Mouse (Mus musculus): ENCODE measurements around the gene Strada. TPM values are rescaled to one million over a fixed set of nuclear protein-coding genes. Genes with fewer than 3 reads are reported as not detected.
A peak's percentile ranks its signal among the peaks of the same experiment; 100 is the strongest.
"Not testable (repeated sequence)": the region's sequence is repeated elsewhere in the genome, so short reads cannot be mapped to it uniquely, and the experiment has no call there.

The Strada gene
- polyA plus RNA-seq, 1 experiment from 2014 or later = 33.5 TPM

DNA sequence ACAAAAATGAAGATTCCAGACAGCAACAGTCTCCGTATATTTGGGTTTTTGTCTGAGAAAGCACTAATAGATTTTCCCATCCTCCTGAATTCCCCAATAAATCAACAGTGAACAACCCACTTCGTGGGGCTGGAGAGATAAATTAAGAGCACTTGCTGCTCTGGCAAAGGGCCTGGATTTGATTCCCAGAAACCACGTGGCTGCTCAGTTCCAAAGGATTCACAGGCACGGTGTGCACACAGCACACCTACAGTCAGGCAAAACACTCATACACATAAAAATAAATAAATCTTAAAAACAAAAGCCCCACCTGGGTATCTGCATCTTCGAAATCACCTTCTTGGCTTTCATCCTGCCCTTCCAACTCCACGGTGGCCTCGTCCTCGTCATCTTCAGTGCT lies 10.8 kb upstream of the Strada start:
- Histone ChIP-seq H3K9me3 (ENCODE audit: control insufficient read depth, low read length) (no peaks in the 10 kb centered on the region), H3K4me2 (replicated peaks; ENCODE audit: low read depth, low read length) (no peak overlapping the region), H3K27ac (ENCODE audit: low read depth, low read length) (no peak overlapping the region), H3K9ac (ENCODE audit: low read depth, low read length) (no peak overlapping the region), H3K27me3 (ENCODE audit: control insufficient read depth, insufficient read depth, low read length) (no peaks in the 10 kb centered on the region), H3K4me1 (ENCODE audit: control insufficient read depth, insufficient read depth, low read length) (peaks cover 9% of the 10 kb centered on the region), H3K36me3 (ENCODE audit: control insufficient read depth, insufficient read depth, low read length) (peaks cover 47% of the 10 kb centered on the region), H3K4me3 (ENCODE audit: low read length) (no peak overlapping the region)
- 84% methylated on average over 8 of the region's 8 CpGs for WGBS
- ATAC-seq (ENCODE audit: low FRiP score, low TSS enrichment) = no peak

DNA sequence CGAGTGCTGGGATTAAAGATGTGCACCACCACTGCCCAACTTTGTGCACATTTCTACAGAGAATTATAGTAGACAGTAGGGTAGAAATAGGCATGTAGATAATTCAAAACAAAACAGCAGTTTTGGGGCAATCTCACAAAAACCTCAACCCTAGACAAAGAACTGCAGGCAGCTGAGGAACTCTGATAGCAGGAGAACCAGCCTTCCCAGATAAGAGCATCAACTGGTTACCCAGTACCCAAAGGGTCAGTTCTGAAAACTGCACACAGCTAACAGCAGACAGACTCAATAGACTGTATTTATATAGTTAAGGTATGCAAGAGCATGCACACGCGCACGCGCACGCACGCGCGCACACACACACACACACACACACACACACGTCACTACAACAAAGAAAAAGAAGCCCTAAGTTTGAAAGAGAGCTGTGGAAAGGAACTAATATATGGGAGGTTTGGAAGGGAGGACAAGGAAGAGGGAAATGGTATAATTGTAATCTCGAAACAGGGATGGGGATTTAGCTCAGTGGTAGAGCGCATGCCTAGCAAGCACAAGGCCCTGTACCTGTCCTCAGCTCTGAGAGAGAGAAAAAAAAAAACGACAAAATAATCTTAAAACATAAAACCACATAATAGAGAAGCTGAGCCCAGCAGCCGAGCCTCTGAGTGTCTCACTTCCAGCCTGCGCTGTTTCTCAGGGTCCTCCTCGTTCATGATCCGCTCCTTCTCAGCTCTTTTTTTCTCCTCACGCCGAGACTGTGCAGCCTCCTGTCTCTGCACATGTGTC lies 438 bp downstream of the Strada start:
- WGBS = 96% methylated on average over 19 of the region's 19 CpGs
- Histone ChIP-seq H3K4me3 (ENCODE audit: low read length) (no peak overlapping the region), H3K4me2 (replicated peaks; ENCODE audit: low read depth, low read length) (no peak overlapping the region), H3K9ac (ENCODE audit: low read depth, low read length) (no peak overlapping the region), H3K27me3 (ENCODE audit: control insufficient read depth, insufficient read depth, low read length) (no peaks in the 10 kb centered on the region), H3K27ac (ENCODE audit: low read depth, low read length) (no peak overlapping the region), H3K4me1 (ENCODE audit: control insufficient read depth, insufficient read depth, low read length) (no peaks in the 10 kb centered on the region), H3K36me3 (ENCODE audit: control insufficient read depth, insufficient read depth, low read length) (peaks cover 78% of the 10 kb centered on the region), H3K9me3 (ENCODE audit: control insufficient read depth, low read length) (no peaks in the 10 kb centered on the region)
- no peak for ATAC-seq (ENCODE audit: low FRiP score, low TSS enrichment)

DNA sequence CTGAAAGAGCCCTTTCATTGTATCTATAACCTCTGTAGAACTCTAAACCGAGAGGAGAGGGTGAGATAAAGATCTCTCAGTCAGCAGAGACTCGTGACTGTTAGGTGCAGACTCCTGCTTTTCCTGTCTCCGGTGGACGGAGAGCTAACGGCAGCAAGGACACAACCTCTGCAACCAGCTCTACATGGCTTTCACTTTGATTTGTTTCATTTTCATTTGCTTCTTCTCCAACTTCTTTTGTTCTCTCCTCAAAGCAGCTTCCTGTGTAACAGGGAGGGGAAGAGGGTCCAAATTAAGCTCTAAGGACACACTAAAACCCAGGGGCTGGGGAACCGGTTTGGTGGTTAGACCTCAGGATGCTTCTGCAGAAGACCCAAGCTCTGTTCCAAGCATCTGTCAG lies 1.2 kb downstream of the Strada start:
- Histone ChIP-seq H3K36me3 (ENCODE audit: control insufficient read depth, insufficient read depth, low read length) (peaks cover 75% of the 10 kb centered on the region), H3K27ac (ENCODE audit: low read depth, low read length) (no peak overlapping the region), H3K4me2 (replicated peaks; ENCODE audit: low read depth, low read length) (no peak overlapping the region), H3K9me3 (ENCODE audit: control insufficient read depth, low read length) (no peaks in the 10 kb centered on the region), H3K27me3 (ENCODE audit: control insufficient read depth, insufficient read depth, low read length) (no peaks in the 10 kb centered on the region), H3K4me3 (ENCODE audit: low read length) (no peak overlapping the region), H3K9ac (ENCODE audit: low read depth, low read length) (no peak overlapping the region), H3K4me1 (ENCODE audit: control insufficient read depth, insufficient read depth, low read length) (no peaks in the 10 kb centered on the region)
- ATAC-seq (ENCODE audit: low FRiP score, low TSS enrichment) = no peak
- 75% methylated on average over 6 of the region's 6 CpGs for WGBS

DNA sequence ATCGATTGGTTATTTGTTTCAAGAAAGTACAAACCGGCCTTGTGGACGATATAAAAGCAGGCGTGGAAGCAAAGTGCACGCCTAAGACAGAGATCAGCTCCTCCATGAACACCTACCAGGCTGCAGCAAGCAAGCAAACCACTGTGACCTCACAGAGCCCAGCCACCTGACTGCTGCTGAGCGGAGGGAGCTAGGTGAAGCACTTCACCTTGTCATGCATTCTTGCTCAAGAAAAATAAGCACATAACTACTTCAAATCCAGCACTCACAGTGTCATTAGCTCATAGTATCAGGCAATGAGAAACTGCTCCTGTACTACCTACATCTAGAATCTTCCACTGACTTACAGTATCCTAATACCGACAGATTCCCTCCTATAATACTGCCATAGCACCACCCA lies 2.0 kb downstream of the Strada start:
- H3K9me3 ChIP-seq (ENCODE audit: control insufficient read depth, low read length); H3K4me1 ChIP-seq (ENCODE audit: control insufficient read depth, insufficient read depth, low read length); H3K4me2 ChIP-seq (replicated peaks; ENCODE audit: low read depth, low read length); ATAC-seq (ENCODE audit: low FRiP score, low TSS enrichment); H3K9ac ChIP-seq (ENCODE audit: low read depth, low read length); H3K27me3 ChIP-seq (ENCODE audit: control insufficient read depth, insufficient read depth, low read length); H3K4me3 ChIP-seq (ENCODE audit: low read length); H3K27ac ChIP-seq (ENCODE audit: low read depth, low read length): not testable (repeated sequence)
- 92% methylated on average over 7 of the region's 7 CpGs for WGBS
- H3K36me3 ChIP-seq (ENCODE audit: control insufficient read depth, insufficient read depth, low read length) = peaks cover 67% of the 10 kb centered on the region

GRCm38 (mm10) chr11:106198277-106198676 lies 3.7 kb downstream of the Strada start:
- H3K9ac ChIP-seq (ENCODE audit: low read depth, low read length) = no peak overlapping the region
- no peak overlapping the region for H3K4me2 ChIP-seq (replicated peaks; ENCODE audit: low read depth, low read length)
- H3K9me3 ChIP-seq (ENCODE audit: control insufficient read depth, low read length) = no peaks in the 10 kb centered on the region
- 89% methylated on average over 4 of the region's 4 CpGs for WGBS
- no peak overlapping the region for H3K27ac ChIP-seq (ENCODE audit: low read depth, low read length)
- ATAC-seq (ENCODE audit: low FRiP score, low TSS enrichment) = no peak
- no peak overlapping the region for H3K4me3 ChIP-seq (ENCODE audit: low read length)
- peaks cover 52% of the 10 kb centered on the region for H3K36me3 ChIP-seq (ENCODE audit: control insufficient read depth, insufficient read depth, low read length)
- H3K27me3 ChIP-seq (ENCODE audit: control insufficient read depth, insufficient read depth, low read length) = no peaks in the 10 kb centered on the region
- H3K4me1 ChIP-seq (ENCODE audit: control insufficient read depth, insufficient read depth, low read length) = no peaks in the 10 kb centered on the region

DNA sequence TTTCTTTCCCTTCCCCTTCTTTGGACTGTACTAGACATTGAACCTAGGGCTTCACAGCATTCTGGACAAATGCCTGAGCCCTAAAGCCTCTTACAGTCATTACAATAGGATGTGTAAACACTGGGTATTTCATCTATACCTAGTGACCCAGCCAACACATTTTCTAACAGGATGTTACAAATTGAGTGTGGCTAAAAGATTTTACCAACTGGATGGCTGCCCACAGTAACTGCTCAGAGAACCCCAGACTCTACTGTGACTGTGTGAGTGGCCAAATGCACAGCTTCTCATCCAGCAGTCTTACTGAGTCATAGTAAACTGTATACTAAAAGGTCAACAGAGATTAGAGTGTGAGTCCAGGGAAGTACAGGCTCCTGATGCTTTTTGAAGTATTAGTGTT lies 6.6 kb downstream of the Strada start:
- no peak for ATAC-seq (ENCODE audit: low FRiP score, low TSS enrichment)
- Histone ChIP-seq H3K4me2 (replicated peaks; ENCODE audit: low read depth, low read length) (no peak overlapping the region), H3K4me1 (ENCODE audit: control insufficient read depth, insufficient read depth, low read length) (no peaks in the 10 kb centered on the region), H3K4me3 (ENCODE audit: low read length) (no peak overlapping the region), H3K9me3 (ENCODE audit: control insufficient read depth, low read length) (no peaks in the 10 kb centered on the region), H3K27ac (ENCODE audit: low read depth, low read length) (no peak overlapping the region), H3K27me3 (ENCODE audit: control insufficient read depth, insufficient read depth, low read length) (no peaks in the 10 kb centered on the region), H3K36me3 (ENCODE audit: control insufficient read depth, insufficient read depth, low read length) (peaks cover 25% of the 10 kb centered on the region; the same call in 1 of the 2 replicates), H3K9ac (ENCODE audit: low read depth, low read length) (no peak overlapping the region)

- H3K9ac ChIP-seq (ENCODE audit: low read depth, low read length) = no peak overlapping the region
- H3K4me3 ChIP-seq (ENCODE audit: low read length) = no peak overlapping the region
- no peaks in the 10 kb centered on the region for H3K9me3 ChIP-seq (ENCODE audit: control insufficient read depth, low read length)
- no peak overlapping the region for H3K27ac ChIP-seq (ENCODE audit: low read depth, low read length)
- whole genome bisulfite sequencing = 91% methylated on average over 7 of the region's 7 CpGs
- H3K4me1 ChIP-seq (ENCODE audit: control insufficient read depth, insufficient read depth, low read length) = no peaks in the 10 kb centered on the region
- no peaks in the 10 kb centered on the region for H3K27me3 ChIP-seq (ENCODE audit: control insufficient read depth, insufficient read depth, low read length)
- H3K4me2 ChIP-seq (replicated peaks; ENCODE audit: low read depth, low read length) = no peak overlapping the region
- H3K36me3 ChIP-seq (ENCODE audit: control insufficient read depth, insufficient read depth, low read length) = peaks cover 23% of the 10 kb centered on the region; the same call in 1 of the 2 replicates
- ATAC-seq (ENCODE audit: low FRiP score, low TSS enrichment) = no peak
These were observed 7.1 kb downstream of the Strada start for GRCm38 (mm10) chr11:106194891-106195290.

DNA sequence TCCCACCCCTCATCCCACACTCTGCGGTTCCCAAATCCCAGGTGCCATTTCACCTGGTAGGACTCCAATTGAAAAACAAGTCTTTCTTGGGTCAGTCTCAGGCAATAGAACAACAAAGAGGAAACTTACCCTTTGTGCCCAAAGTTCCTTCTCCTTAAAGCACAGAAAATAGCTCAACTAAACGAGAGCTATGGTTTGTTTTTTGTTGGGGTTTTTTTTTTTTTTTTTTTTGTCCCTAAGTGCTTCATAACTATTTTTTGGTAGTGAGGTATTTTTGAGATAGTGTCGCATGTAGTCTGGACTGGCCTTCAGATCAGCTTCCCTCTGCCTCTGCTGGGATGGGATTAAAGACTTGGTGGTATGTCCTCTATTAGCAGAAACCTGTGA lies 7.8 kb downstream of the Strada start:
- peak overlapping the region; percentile 53 for H3K4me3 ChIP-seq (ENCODE audit: low read length)
- 35% methylated on average over 3 of the region's 3 CpGs for WGBS
- H3K9ac ChIP-seq (ENCODE audit: low read depth, low read length) = peak overlapping the region; percentile 64
- H3K27me3 ChIP-seq (ENCODE audit: control insufficient read depth, insufficient read depth, low read length) = no peaks in the 10 kb centered on the region
- H3K36me3 ChIP-seq (ENCODE audit: control insufficient read depth, insufficient read depth, low read length) = peaks cover 23% of the 10 kb centered on the region; the same call in 1 of the 2 replicates
- H3K4me2 ChIP-seq (replicated peaks; ENCODE audit: low read depth, low read length) = peak overlapping the region; percentile 63
- ATAC-seq (ENCODE audit: low FRiP score, low TSS enrichment) = no peak
- peak overlapping the region; percentile 86 for H3K27ac ChIP-seq (ENCODE audit: low read depth, low read length)
- H3K9me3 ChIP-seq (ENCODE audit: control insufficient read depth, low read length) = no peaks in the 10 kb centered on the region
- H3K4me1 ChIP-seq (ENCODE audit: control insufficient read depth, insufficient read depth, low read length) = no peaks in the 10 kb centered on the region

GRCm38 (mm10) chr11:106193371-106194154 lies 8.4 kb downstream of the Strada start:
- WGBS = under 1% methylated on average over 42 of the region's 44 CpGs
- Histone ChIP-seq H3K4me3 (ENCODE audit: low read length) (peak overlapping the region; percentile 53), H3K27ac (ENCODE audit: low read depth, low read length) (peak overlapping the region; percentile 86), H3K4me1 (ENCODE audit: control insufficient read depth, insufficient read depth, low read length) (no peaks in the 10 kb centered on the region), H3K4me2 (replicated peaks; ENCODE audit: low read depth, low read length) (peak overlapping the region; percentile 63), H3K36me3 (ENCODE audit: control insufficient read depth, insufficient read depth, low read length) (peaks cover 18% of the 10 kb centered on the region; the same call in 1 of the 2 replicates), H3K9me3 (ENCODE audit: control insufficient read depth, low read length) (no peaks in the 10 kb centered on the region), H3K27me3 (ENCODE audit: control insufficient read depth, insufficient read depth, low read length) (no peaks in the 10 kb centered on the region), H3K9ac (ENCODE audit: low read depth, low read length) (peak overlapping the region; percentile 64)
- peak; percentile 98 for ATAC-seq (ENCODE audit: low FRiP score, low TSS enrichment)

Measured in kidney, embryonic 14.5 days (tissue).